Mouse (Mus musculus) liver, adult 2 months (tissue): ENCODE data around the gene Mas1. TPM values are rescaled to one million over a fixed set of nuclear protein-coding genes. Genes with fewer than 3 reads are reported as not detected.

Source experiments
- DNase-seq: peaks from one replicate; pipeline ENCODE4 v3.0.0-alpha.2; 2011; ENCODE audit warnings: low read depth, low spot score; ENCODE audit errors: extremely low read depth
- H3K27ac ChIP-seq: fragments of 200-500 bp; replicated peaks from 2 replicates; pipeline ENCODE4 v1.5.1; 2012; ENCODE audit warnings: low read depth, mild to moderate bottlenecking, control low read depth, inconsistent platforms, low read length; ENCODE audit not compliant: insufficient read depth
- H3K27me3 ChIP-seq: fragments of 200-500 bp; 2 replicates; pipeline ENCODE4 v1.6.1; 2012; ENCODE audit warnings: mild to moderate bottlenecking, moderate library complexity, low read length, inconsistent platforms; ENCODE audit not compliant: control insufficient read depth, insufficient read depth
- H3K36me3 ChIP-seq: fragments of 200-500 bp; 2 replicates; pipeline ENCODE4 v1.6.1; 2012; ENCODE audit warnings: low read length, inconsistent platforms; ENCODE audit not compliant: control insufficient read depth, insufficient read depth
- H3K4me1 ChIP-seq: fragments of 200-500 bp; 2 replicates; pipeline ENCODE4 v1.6.1; 2011; ENCODE audit warnings: low read length; ENCODE audit not compliant: control insufficient read depth, insufficient read depth
- H3K4me3 ChIP-seq: fragments of 200-500 bp; 2 replicates; pipeline ENCODE4 v1.5.1; 2011; ENCODE audit warnings: low read depth, mild to moderate bottlenecking, control low read depth, low read length, moderate library complexity; ENCODE audit not compliant: insufficient read depth
- H3K79me2 ChIP-seq: fragments of 200-500 bp; 2 replicates; pipeline ENCODE4 v1.6.1; 2012; ENCODE audit warnings: inconsistent platforms, mild to moderate bottlenecking, low read length, moderate library complexity; ENCODE audit not compliant: control insufficient read depth, insufficient read depth
- H3K9ac ChIP-seq: fragments of 200-500 bp; 2 replicates; pipeline ENCODE4 v1.6.1; 2012; ENCODE audit warnings: low read depth, mild to moderate bottlenecking, control low read depth, inconsistent platforms, low read length
- CTCF ChIP-seq: fragments of 200-500 bp; IDR thresholded peaks from 2 replicates; pipeline ENCODE4 v1.5.1; 2011; ENCODE audit warnings: low read depth, low read length, control low read depth
- POLR2A ChIP-seq: fragments of 200-500 bp; IDR thresholded peaks from 2 replicates; pipeline ENCODE4 v1.6.1; 2011; ENCODE audit warnings: low read length, control low read depth; ENCODE audit not compliant: insufficient read depth; ENCODE audit errors: extremely low read depth
- WGBS: fragments of 180-500 bp; shearing (Covaris S2); methylation state at CpG from one replicate; pipeline ENCODE4 v1.1.7; 2018; 5-methylcytosine and 5-hydroxymethylcytosine counted together
- polyA plus RNA-seq: library from polyadenylated mRNA; depleted of rRNA; stranded (reverse); fragments of >200 nt; gene quantifications from 2 replicates; pipeline ENCODE4 v1.2.3, GENCODE M21; 2012
- total RNA-seq: library from RNA; depleted of rRNA; stranded (reverse); fragments of >200 nt; gene quantifications from 2 replicates; pipeline ENCODE4 v1.2.3, GENCODE M21; 2014

Mas1 gene
- total and polyA plus RNA-seq, 2 experiments: 0.18 to 0.35 TPM

DNA sequence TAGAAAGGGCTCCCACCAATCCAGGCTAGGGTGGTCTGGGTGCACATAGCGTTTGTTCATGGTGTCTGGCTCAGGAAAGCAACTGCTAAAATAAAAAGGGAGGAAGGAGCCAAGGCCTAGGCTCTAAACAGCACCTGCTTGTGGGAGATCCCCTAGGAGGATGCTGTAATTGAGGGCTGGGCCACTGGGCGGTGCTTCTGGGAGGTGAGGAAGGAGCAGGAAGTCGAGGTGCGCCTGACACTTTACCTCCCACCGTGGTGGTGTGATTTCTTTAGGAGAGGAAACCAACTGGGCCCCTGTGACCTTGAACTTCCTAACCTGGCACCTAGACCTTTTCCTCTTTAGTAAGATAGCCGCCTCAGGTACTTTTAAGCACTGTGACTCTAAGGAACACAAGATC, 18.7 kb upstream of the Mas1 start:
- DNase-seq: no peak
- TF ChIP-seq POLR2A (no peak), CTCF (no peak)
- no peak overlapping the region for H3K27ac ChIP-seq
- H3K4me1 ChIP-seq: no peaks in the 10 kb centered on the region
- H3K27me3 ChIP-seq: no peaks in the 10 kb centered on the region
- no peaks in the 10 kb centered on the region for H3K79me2 ChIP-seq
- no peak overlapping the region for H3K9ac ChIP-seq
- WGBS: 63% methylated on average over 6 of the region's 6 CpGs
- no peaks in the 10 kb centered on the region; the same call in 1 of the 2 replicates for H3K36me3 ChIP-seq
- no peak overlapping the region for H3K4me3 ChIP-seq

DNA sequence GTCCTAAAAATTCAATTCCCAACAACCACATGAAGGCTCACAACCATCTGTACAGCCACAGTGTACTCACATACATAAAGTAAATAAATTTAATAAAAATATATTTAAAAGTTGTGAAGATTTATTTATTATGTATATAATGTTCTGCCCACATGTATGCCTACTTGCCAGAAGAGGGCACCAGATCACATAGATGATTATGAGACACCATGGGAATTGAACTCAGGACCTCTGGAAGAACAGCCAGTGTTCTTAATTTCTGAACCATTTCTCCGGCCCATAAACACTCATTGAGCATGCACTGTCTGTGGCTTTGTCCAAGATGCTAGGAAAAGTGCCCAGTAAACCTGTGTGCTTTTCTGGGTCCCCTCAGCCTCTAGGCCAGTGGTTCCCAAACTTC, 13.3 kb upstream of the Mas1 start:
- H3K9ac ChIP-seq: no peak overlapping the region
- H3K4me1 ChIP-seq: no peaks in the 10 kb centered on the region
- 90% methylated on average over 1 of the region's 1 CpGs for WGBS
- no peaks in the 10 kb centered on the region for H3K36me3 ChIP-seq
- no peaks in the 10 kb centered on the region for H3K79me2 ChIP-seq
- H3K4me3 ChIP-seq: no peak overlapping the region
- 0 out of 2 replicates have a peak, but pooled peaks cover 3% of the 10 kb centered on the region for H3K27me3 ChIP-seq
- H3K27ac ChIP-seq: no peak overlapping the region
- TF ChIP-seq CTCF: no peak
- no peak for TF ChIP-seq POLR2A
- no peak for DNase-seq

DNA sequence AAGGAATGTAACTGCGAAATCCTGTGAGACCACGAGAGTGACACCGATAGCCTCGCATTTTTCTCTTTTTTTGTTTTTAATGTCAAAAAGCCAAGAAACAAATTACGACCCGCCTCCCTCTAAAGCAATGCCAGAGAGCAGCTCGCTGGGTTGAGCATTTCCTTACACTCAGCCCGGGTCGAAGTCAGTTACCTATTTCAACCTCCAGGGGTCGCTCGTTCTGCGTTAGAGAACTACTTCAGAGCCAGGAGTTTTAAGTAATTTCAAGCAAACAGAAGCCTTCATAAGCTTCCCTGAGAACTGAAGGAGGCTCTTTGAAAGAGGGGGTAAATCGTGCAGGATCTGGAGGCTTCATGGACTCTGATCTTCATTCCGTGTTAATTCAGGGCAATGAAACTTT, 12.2 kb upstream of the Mas1 start:
- Histone ChIP-seq H3K79me2 (no peaks in the 10 kb centered on the region), H3K4me3 (no peak overlapping the region), H3K27ac (no peak overlapping the region), H3K9ac (no peak overlapping the region), H3K4me1 (no peaks in the 10 kb centered on the region), H3K36me3 (no peaks in the 10 kb centered on the region), H3K27me3 (0 out of 2 replicates have a peak, but pooled peaks cover 3% of the 10 kb centered on the region)
- 3% methylated on average over 14 of the region's 14 CpGs for WGBS
- TF ChIP-seq POLR2A (no peak), CTCF (peak; percentile 73)
- DNase-seq: peak; percentile 63

DNA sequence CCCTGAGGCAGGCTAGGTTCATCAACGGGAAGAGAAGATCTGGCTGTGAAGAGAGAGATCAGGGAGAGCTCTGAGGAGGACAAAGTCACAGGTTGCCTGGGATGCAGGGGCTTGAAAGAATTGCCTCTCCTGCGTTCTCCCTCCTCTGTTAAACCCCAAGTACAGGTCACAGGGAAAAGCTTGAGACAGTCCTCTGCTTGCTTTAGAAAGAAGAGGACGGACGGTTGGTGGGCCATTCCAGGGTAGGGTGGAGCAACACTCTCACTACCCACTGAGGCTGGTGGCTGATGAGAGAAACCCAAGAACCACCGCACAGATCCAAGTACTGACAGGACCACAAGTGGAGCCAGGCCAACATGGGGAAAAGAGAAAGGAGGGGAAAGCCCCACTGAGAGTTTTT, 7.8 kb upstream of the Mas1 start, which contains the start of gene Mrgprh:
TSS of gene Mrgprh (plus strand) at position 301 of the 400 bp plus-strand sequence.
- Histone ChIP-seq H3K27ac (no peak within 1 kb of the TSS), H3K4me1 (no peaks in the 10 kb centered on the region), H3K27me3 (0 out of 2 replicates have a peak, but pooled peaks cover 3% of the 10 kb centered on the region), H3K4me3 (no peak within 1 kb of the TSS), H3K9ac (no peak within 1 kb of the TSS), H3K36me3 (no peaks in the 10 kb centered on the region), H3K79me2 (no peaks in the 10 kb centered on the region)
- WGBS: 71% methylated on average over 5 of the region's 5 CpGs
- TF ChIP-seq CTCF: no peak
- TF ChIP-seq POLR2A: no peak
- no peak for DNase-seq

DNA sequence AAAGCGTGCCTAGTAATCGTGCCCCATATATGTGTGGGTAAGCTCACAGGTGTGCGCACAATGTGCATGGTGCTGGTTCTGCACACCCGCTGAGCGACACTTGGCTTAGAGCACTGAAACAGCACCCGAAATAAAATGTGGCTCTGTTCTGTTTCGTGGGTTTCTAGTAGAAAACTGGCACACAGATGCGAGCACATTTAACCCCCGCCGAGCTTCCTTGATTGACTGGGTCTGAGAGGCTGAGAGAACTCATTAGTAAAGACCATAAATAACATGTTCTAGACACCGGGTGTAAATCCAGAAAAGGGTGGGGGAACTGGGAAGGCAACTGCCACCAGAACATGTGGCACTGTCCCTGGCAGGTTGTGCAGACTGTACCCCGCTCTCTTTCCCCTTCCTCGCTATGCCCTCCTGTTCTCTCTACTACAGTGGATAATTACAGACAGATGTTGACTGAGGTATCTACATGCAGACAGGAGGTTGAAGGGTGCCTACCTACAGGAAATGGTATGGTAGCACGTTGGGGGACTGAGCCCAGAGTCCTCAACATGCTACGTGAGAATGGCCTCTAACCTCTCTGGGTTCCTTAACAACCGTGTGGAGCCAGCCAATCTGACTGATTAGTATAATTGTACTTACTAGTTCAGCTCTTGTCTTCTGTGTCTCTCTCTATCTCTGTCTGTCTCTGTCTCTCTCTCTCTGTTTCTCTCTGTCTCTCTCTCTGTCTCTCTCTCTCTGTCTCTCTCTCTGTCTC, 4.5 kb upstream of the Mas1 start:
- TF ChIP-seq POLR2A: no peak
- no peak for TF ChIP-seq CTCF
- no peak overlapping the region for H3K27ac ChIP-seq
- no peaks in the 10 kb centered on the region for H3K36me3 ChIP-seq
- H3K4me1 ChIP-seq: no peaks in the 10 kb centered on the region
- no peak overlapping the region for H3K4me3 ChIP-seq
- 71% methylated on average over 16 of the region's 16 CpGs for WGBS
- 0 out of 2 replicates have a peak, but pooled peaks cover 3% of the 10 kb centered on the region for H3K27me3 ChIP-seq
- H3K9ac ChIP-seq: no peak overlapping the region
- DNase-seq: no peak
- H3K79me2 ChIP-seq: no peaks in the 10 kb centered on the region

DNA sequence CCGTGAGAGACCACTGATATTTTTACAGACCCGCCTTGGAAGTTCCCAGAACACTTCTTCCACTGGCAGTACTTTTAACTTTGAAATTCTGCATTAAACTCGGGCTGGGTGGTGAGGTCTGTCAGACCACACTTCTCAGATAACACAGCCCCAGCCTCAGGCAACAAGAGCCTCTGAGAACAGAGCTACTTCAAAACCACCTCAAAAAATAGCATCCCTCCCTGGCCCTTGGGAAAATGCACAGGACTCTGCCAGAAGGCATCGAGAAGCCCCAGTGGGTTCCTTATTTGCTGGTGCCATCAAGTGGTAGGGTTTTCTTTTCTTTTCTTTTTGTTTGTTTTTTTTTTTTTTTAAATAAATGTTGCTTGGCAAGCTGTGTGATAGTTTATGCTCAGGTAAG, 697 bp upstream of the Mas1 start:
- H3K27me3 ChIP-seq: no peaks in the 10 kb centered on the region
- no peak overlapping the region for H3K4me3 ChIP-seq
- no peaks in the 10 kb centered on the region for H3K36me3 ChIP-seq
- H3K4me1 ChIP-seq: no peaks in the 10 kb centered on the region
- no peak for DNase-seq
- TF ChIP-seq CTCF: no peak
- TF ChIP-seq POLR2A: no peak
- H3K27ac ChIP-seq: no peak overlapping the region
- 40% methylated on average over 4 of the region's 4 CpGs for WGBS
- H3K9ac ChIP-seq: no peak overlapping the region
- H3K79me2 ChIP-seq: no peaks in the 10 kb centered on the region
